Mouse (Mus musculus): ENCODE data around the gene Ablim1. TPM values are rescaled to one million over a fixed set of nuclear protein-coding genes. Genes with fewer than 3 reads are reported as not detected.

The Ablim1 gene
- polyA plus RNA-seq, 1 experiment from 2014 or later = 58.7 TPM

DNA sequence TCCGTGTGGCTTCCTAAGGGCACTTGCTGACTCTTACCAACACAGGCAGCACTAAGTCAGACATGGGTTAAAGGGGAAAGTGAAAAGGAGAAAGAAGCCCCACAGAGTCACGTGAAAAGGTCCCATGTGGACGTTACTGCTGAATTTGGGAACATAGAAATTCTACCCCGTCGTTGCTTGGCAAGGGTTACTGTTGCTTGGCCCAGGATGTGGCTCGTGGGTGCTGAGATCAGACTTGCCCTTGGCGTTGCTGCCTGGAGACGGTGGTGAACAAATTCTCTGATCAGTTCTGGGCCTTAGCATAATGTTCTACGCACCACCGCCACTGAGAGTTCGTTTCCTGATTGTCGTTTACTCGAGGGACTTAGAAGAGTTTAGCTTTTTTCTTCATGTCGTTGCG, 277.9 kb downstream of the Ablim1 start:
- Histone ChIP-seq H3K27ac (replicated peaks) (no peak overlapping the region), H3K27me3 (replicated peaks) (no peaks in the 10 kb centered on the region), H3K4me2 (no peak overlapping the region), H3K36me3 (peaks cover 37% of the 10 kb centered on the region), H3K9ac (replicated peaks) (no peak overlapping the region), H3K9me3 (replicated peaks) (no peaks in the 10 kb centered on the region), H3K4me3 (replicated peaks) (no peak overlapping the region), H3K4me1 (no peaks in the 10 kb centered on the region)
- 81% methylated on average over 15 of the region's 15 CpGs for WGBS
- no peak for ATAC-seq (ENCODE audit: low FRiP score)

DNA sequence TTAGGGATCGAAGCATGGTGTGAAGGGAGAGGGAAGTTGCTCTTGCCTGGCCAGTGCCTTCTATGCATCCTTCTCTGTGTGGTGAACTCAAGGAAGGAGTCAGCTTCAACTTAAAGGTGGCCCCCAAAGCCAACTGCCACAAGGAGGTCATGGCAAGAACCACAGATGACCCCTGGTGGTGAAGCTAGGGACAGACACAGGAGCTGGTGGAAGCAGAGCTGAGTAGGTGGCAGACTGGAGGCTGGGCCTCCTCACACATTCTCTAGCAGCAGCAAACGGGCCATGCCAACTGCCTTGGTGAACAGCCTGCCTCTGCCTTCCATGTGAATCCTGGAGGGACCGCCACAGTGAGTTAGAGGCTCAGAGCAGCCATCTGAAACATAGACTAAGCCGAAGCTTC, 283.1 kb downstream of the Ablim1 start:
- Histone ChIP-seq H3K4me2 (no peak overlapping the region), H3K9me3 (replicated peaks) (no peaks in the 10 kb centered on the region), H3K27me3 (replicated peaks) (no peaks in the 10 kb centered on the region), H3K4me1 (no peaks in the 10 kb centered on the region), H3K9ac (replicated peaks) (no peak overlapping the region), H3K27ac (replicated peaks) (no peak overlapping the region), H3K4me3 (replicated peaks) (no peak overlapping the region), H3K36me3 (peaks cover 11% of the 10 kb centered on the region)
- 73% methylated on average over 4 of the region's 4 CpGs for WGBS
- ATAC-seq (ENCODE audit: low FRiP score) = no peak

DNA sequence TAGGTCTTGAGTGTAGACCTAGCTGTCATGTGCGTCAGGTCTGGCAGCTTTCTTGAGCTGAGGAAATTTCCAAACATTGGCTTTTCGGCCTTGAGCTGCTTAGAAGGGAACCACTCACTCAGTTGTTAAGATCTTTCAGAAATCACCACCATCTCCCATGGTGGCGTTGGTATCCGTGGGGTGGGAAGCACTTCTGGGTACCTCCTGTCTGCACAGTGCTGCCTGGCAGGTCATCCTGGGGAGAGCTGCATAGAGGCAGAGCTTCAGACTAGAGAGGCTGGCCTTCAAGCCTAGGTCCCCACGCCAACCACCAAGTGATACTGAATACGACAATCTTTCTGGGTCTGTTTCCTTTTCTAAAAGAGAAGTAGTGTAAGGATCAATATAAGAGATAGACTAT, 285.3 kb downstream of the Ablim1 start:
- H3K36me3 ChIP-seq = no peaks in the 10 kb centered on the region; the same call in 1 of the 2 replicates
- no peak overlapping the region for H3K4me2 ChIP-seq
- H3K27ac ChIP-seq (replicated peaks) = no peak overlapping the region
- 95% methylated on average over 6 of the region's 6 CpGs for WGBS
- H3K9me3 ChIP-seq (replicated peaks) = no peaks in the 10 kb centered on the region; the same call in 1 of the 2 replicates
- no peak overlapping the region for H3K4me3 ChIP-seq (replicated peaks)
- H3K9ac ChIP-seq (replicated peaks) = no peak overlapping the region
- ATAC-seq (ENCODE audit: low FRiP score) = no peak
- H3K4me1 ChIP-seq = no peaks in the 10 kb centered on the region
- H3K27me3 ChIP-seq (replicated peaks) = no peaks in the 10 kb centered on the region

DNA sequence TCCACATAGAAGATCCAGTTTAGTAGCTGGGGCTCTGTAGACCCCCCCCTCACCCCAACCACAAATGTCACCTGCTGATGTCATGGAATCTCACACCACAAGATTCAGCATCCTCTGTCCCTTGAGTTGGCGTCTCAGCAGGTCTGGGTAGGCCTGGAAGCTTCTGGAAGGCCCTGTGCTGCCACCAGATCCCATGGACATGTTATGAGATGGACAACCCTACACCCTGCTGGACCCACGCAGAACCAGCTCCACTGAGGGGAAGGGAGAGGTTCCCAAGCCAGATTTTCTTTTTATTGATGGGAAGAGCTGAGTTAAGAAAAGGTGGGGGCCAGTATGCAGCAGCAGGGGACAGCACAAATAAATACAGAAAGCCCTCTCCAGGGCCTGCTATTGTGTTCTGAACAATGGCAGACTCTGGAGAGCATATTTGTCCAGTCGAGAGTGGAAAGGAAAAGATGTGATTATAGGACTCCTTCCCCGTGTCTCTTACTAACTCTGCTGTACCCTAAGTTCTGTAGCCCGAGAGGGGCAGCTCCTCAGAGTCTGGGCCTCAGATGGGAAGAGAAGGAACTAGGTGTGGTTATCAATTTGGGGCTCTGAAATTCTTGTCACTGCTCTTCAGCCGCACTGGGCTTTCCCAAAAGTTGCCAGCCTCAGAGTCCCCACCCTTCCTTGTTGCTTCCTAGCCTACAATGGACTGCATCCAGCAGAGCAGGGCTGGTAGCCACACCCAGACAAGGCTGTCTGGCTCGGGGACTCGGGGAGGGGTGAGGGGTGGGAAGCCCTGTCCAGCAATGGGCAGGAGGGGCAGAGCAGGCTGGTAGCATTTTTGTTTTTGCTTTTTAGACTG, 286.2 kb downstream of the Ablim1 start:
- 43% methylated on average over 8 of the region's 8 CpGs for WGBS
- Histone ChIP-seq H3K9ac (replicated peaks) (no peak overlapping the region), H3K9me3 (replicated peaks) (no peaks in the 10 kb centered on the region; the same call in 1 of the 2 replicates), H3K27ac (replicated peaks) (no peak overlapping the region), H3K4me1 (no peaks in the 10 kb centered on the region), H3K27me3 (replicated peaks) (no peaks in the 10 kb centered on the region), H3K4me3 (replicated peaks) (no peak overlapping the region), H3K4me2 (no peak overlapping the region), H3K36me3 (no peaks in the 10 kb centered on the region; the same call in 1 of the 2 replicates)
- ATAC-seq (ENCODE audit: low FRiP score) = no peak

DNA sequence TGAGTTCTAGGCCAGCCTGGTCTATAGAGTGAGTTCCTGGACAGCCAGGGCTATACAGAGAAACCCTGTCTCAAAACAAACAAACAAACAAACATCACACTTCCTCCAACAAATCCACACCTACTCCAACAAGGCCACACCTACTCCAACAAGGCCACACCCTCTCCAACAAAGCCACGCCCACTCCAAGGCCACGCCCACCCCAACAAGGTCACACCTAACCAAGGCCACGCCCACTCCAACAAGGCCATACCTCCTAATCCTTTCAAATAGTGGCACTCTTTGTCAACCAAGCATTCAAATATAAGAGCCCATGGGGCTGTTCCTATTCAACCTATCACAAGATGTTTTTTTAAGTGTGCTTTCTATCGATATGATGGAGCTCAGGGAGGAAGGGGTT, 288.2 kb downstream of the Ablim1 start:
- ATAC-seq (ENCODE audit: low FRiP score) = no peak
- 82% methylated on average over 4 of the region's 4 CpGs for WGBS
- no peak overlapping the region for H3K4me3 ChIP-seq (replicated peaks)
- no peaks in the 10 kb centered on the region; the same call in 1 of the 2 replicates for H3K9me3 ChIP-seq (replicated peaks)
- no peaks in the 10 kb centered on the region for H3K27me3 ChIP-seq (replicated peaks)
- no peaks in the 10 kb centered on the region for H3K4me1 ChIP-seq
- no peak overlapping the region for H3K4me2 ChIP-seq
- H3K9ac ChIP-seq (replicated peaks) = no peak overlapping the region
- H3K36me3 ChIP-seq = no peaks in the 10 kb centered on the region
- no peak overlapping the region for H3K27ac ChIP-seq (replicated peaks)

DNA sequence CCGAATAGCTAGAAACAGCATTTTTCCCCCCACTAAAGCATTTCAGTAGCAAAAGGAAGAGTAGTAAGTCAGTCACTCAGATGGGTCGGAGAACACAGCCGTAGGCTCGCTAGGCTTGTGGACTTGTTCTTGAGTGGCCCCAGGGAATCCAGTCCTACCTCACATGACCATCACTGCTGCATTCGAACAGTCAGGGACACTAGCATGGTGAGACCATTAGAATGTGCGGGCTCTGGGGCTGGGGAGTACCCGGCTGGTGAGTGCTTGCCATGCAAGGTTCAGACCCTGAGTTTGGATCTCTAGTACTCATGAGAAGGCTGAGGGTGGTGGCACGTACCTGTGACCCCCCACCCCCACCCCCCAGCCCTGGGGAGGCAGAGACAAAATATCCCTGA, 296.9 kb downstream of the Ablim1 start:
- no peak overlapping the region for H3K27ac ChIP-seq (replicated peaks)
- WGBS = 87% methylated on average over 8 of the region's 8 CpGs
- 0 out of 2 replicates have a peak, but pooled peaks cover 3% of the 10 kb centered on the region for H3K4me1 ChIP-seq
- no peaks in the 10 kb centered on the region for H3K27me3 ChIP-seq (replicated peaks)
- H3K9me3 ChIP-seq (replicated peaks) = no peaks in the 10 kb centered on the region
- H3K36me3 ChIP-seq = no peaks in the 10 kb centered on the region
- H3K4me3 ChIP-seq (replicated peaks) = no peak overlapping the region
- ATAC-seq (ENCODE audit: low FRiP score) = no peak
- H3K4me2 ChIP-seq = no peak overlapping the region
- H3K9ac ChIP-seq (replicated peaks) = no peak overlapping the region

DNA sequence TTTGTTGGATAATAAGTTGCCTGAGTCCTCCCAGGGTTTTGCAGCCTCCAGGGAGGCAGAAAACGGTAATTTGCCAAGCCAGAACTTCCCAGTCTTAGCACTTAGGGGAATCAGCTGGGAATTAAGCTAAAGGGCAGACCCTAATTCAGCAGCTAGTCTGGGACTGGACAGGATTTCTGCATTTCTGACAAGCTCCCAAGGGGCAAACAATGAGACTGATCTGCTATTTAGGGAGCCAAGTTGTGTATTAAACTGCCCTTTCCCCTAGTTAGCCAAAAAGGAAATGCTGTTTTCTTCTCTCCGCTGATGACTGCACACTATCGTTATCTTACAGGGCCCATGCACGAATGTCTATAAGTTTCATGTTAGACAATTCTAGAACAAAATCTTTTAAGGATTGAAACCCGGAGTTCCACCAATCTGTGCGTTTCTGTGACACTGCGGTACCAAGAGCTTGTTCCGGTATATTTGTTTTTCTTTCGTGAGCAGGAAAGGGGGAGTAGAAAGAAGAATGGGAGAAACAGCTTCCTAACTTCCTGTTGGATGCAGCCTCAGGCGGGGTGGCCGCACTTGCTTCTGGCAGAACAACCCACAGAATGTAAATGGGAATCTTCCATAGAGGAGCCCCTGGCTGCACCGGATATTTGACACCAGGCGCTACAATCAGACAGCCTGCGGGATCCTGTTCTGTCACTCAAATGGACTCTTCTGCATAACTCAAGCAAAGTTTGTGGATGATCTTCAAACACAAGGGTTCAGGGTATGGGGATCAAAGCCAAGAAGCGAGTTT, 297.5 kb downstream of the Ablim1 start:
- H3K27ac ChIP-seq (replicated peaks) = peak overlapping the region; percentile 24; the same call in 1 of the 2 replicates
- H3K9me3 ChIP-seq (replicated peaks) = no peaks in the 10 kb centered on the region
- H3K36me3 ChIP-seq = no peaks in the 10 kb centered on the region
- H3K4me1 ChIP-seq = 0 out of 2 replicates have a peak, but pooled peaks cover 3% of the 10 kb centered on the region
- no peaks in the 10 kb centered on the region for H3K27me3 ChIP-seq (replicated peaks)
- no peak overlapping the region for H3K4me2 ChIP-seq
- H3K9ac ChIP-seq (replicated peaks) = no peak overlapping the region
- 57% methylated on average over 15 of the region's 15 CpGs for WGBS
- no peak for ATAC-seq (ENCODE audit: low FRiP score)
- H3K4me3 ChIP-seq (replicated peaks) = no peak overlapping the region

DNA sequence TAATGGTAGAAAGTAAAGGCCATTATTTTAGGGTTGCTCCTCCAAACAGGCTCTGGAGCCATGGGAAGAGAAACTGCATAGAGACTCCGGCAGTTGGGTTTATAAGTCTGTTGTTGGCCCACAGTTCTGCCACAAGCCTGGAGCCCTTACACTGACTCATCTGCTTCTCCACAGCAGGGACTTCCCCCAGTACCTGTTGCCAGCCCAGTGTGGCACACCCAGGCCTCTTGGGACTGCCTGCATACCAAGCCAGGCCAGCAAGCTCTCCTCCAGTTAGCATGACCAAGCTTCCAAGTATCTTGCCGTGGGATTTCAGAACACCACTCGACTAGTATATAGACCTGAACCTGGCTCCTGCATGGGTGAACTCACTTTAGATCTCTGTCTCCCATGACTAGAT, 299.9 kb downstream of the Ablim1 start:
- H3K4me2 ChIP-seq = no peak overlapping the region
- 0 out of 2 replicates have a peak, but pooled peaks cover under 1% of the 10 kb centered on the region for H3K27me3 ChIP-seq (replicated peaks)
- H3K9ac ChIP-seq (replicated peaks) = no peak overlapping the region
- no peaks in the 10 kb centered on the region for H3K36me3 ChIP-seq
- no peak overlapping the region for H3K27ac ChIP-seq (replicated peaks)
- no peak for ATAC-seq (ENCODE audit: low FRiP score)
- H3K9me3 ChIP-seq (replicated peaks) = no peaks in the 10 kb centered on the region
- no peak overlapping the region for H3K4me3 ChIP-seq (replicated peaks)
- 87% methylated on average over 3 of the region's 3 CpGs for WGBS
- 0 out of 2 replicates have a peak, but pooled peaks cover 3% of the 10 kb centered on the region for H3K4me1 ChIP-seq

DNA sequence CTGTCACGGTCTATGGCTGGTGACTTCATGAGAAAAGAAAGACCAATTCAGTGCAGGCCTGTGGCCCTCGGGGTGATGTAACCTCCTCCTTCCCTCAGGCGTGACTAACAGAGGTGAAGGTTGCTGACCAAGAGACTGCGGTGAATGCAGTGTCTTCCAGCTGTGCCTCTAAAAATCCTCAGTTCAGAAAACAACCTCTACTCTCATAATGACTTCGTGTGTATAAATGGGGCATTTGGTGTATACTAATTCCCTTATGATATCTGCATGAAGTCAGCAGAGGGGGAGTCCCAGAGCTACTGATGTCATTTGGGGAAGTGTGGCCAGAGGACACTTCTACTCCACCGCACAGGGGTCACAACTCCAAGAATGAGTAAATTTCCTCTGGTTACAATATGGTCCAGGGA, 301.4 kb downstream of the Ablim1 start:
- WGBS = 56% methylated on average over 6 of the region's 6 CpGs
- no peak overlapping the region for H3K9ac ChIP-seq (replicated peaks)
- no peak overlapping the region for H3K4me2 ChIP-seq
- peaks cover 11% of the 10 kb centered on the region for H3K27me3 ChIP-seq (replicated peaks)
- H3K4me1 ChIP-seq = peaks cover 9% of the 10 kb centered on the region
- H3K36me3 ChIP-seq = no peaks in the 10 kb centered on the region
- no peaks in the 10 kb centered on the region for H3K9me3 ChIP-seq (replicated peaks)
- H3K27ac ChIP-seq (replicated peaks) = no peak overlapping the region
- H3K4me3 ChIP-seq (replicated peaks) = no peak overlapping the region
- ATAC-seq (ENCODE audit: low FRiP score) = no peak

DNA sequence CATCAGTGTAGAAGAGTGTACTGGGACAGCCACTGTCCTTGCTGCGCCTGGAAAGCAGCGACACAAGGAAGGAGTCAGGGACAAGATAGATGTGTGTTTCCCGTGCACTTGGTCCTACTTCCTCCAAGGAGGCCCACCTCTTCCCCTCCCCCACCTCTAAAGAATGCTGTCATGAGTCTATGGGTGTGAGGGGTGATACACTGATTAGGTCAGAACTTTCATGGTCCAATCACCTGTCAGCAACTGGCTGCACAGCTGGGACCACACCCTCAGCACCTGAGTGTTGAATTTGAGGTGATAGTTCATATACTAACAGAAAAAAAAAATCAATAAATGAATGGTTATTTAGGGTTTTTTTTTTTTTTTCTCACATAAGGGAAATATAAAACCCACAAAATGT, 302.7 kb downstream of the Ablim1 start:
- H3K9ac ChIP-seq (replicated peaks) = no peak overlapping the region
- H3K4me1 ChIP-seq = peaks cover 17% of the 10 kb centered on the region
- WGBS = 55% methylated on average over 3 of the region's 3 CpGs
- no peaks in the 10 kb centered on the region for H3K9me3 ChIP-seq (replicated peaks)
- H3K4me2 ChIP-seq = no peak overlapping the region
- H3K4me3 ChIP-seq (replicated peaks) = no peak overlapping the region
- H3K27me3 ChIP-seq (replicated peaks) = peaks cover 23% of the 10 kb centered on the region
- H3K36me3 ChIP-seq = no peaks in the 10 kb centered on the region
- ATAC-seq (ENCODE audit: low FRiP score) = no peak
- no peak overlapping the region for H3K27ac ChIP-seq (replicated peaks)

DNA sequence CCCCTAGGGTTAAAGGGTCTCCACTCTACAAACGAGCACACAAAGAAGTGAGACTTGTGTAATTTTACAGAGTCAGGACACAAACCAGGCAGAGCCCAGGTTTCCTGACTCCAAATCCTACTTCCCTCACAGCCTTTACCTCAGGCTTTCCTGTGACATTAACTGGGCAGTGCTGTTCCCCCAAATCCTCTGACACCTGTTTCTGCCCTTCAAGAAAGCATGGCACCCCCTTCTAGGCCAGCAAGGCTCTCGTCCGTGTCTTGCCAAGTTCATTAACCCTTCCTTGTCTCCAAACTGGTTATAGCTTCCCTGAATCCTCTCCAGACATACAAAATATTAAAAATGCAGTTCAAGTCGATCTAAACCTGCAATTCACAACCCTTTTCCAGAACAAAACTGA, 304.7 kb downstream of the Ablim1 start:
- ATAC-seq (ENCODE audit: low FRiP score) = no peak
- Histone ChIP-seq H3K4me1 (peaks cover 23% of the 10 kb centered on the region), H3K4me3 (replicated peaks) (no peak overlapping the region), H3K36me3 (no peaks in the 10 kb centered on the region), H3K4me2 (no peak overlapping the region), H3K9me3 (replicated peaks) (no peaks in the 10 kb centered on the region), H3K27me3 (replicated peaks) (peaks cover 30% of the 10 kb centered on the region), H3K9ac (replicated peaks) (no peak overlapping the region), H3K27ac (replicated peaks) (no peak overlapping the region)
- WGBS = 42% methylated on average over 4 of the region's 4 CpGs

DNA sequence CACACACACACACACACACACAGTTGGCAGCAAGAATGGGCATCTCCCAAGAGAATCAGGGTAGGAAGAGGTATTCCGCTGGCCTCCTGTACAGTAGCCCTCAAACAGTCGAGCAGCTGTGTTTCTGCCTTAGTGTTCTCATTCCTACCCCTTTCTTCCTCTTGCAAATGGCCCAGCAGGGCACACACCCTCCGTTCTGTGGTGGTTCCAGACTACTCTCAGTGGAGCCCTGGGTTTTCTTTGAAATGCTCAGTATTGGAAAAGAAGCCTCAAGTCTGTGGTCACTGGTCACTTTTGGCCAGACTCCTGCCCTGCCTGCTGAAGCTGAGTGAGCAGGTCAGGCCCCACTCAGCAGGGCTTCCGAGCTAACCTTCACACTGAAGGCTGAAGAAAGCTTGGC, 305.1 kb downstream of the Ablim1 start:
- WGBS = 46% methylated on average over 4 of the region's 4 CpGs
- H3K9ac ChIP-seq (replicated peaks) = no peak overlapping the region
- peaks cover 27% of the 10 kb centered on the region for H3K4me1 ChIP-seq
- no peaks in the 10 kb centered on the region for H3K36me3 ChIP-seq
- no peak for ATAC-seq (ENCODE audit: low FRiP score)
- no peak overlapping the region for H3K4me3 ChIP-seq (replicated peaks)
- H3K27ac ChIP-seq (replicated peaks) = no peak overlapping the region
- H3K27me3 ChIP-seq (replicated peaks) = peaks cover 30% of the 10 kb centered on the region
- H3K4me2 ChIP-seq = no peak overlapping the region
- no peaks in the 10 kb centered on the region for H3K9me3 ChIP-seq (replicated peaks)
